Mouse (Mus musculus): Measurements from ENCODE around the gene Pecam1.

GRCm38 (mm10) chr11:106662634-106663407 is 87.6 kb downstream of the Pecam1 start:
- TF ChIP-seq CTCF (IDR thresholded peaks at IDR 0.05; ENCODE audit: extremely low read depth, insufficient read length, insufficient replicate concordance, low read depth, low read length) (no peak), POLR2A (IDR thresholded peaks at IDR 0.05; ENCODE audit: low read depth, low read length) (no peak)

All from small intestine, adult 2 months (tissue).